Mouse (Mus musculus) erythroblast, embryonic 14.5 days (primary cell): ENCODE measurements around the gene Olfr481.

Source experiments
- GATA1 ChIP-seq: IDR thresholded peaks from 2 replicates; pipeline ENCODE4 v1.6.1; 2012; ENCODE audit warnings: low read length, inconsistent platforms, mixed read lengths
- TAL1 ChIP-seq: IDR thresholded peaks from 3 replicates; pipeline ENCODE4 v1.6.1; 2012; ENCODE audit warnings: low read length, inconsistent platforms, mixed read lengths

DNA sequence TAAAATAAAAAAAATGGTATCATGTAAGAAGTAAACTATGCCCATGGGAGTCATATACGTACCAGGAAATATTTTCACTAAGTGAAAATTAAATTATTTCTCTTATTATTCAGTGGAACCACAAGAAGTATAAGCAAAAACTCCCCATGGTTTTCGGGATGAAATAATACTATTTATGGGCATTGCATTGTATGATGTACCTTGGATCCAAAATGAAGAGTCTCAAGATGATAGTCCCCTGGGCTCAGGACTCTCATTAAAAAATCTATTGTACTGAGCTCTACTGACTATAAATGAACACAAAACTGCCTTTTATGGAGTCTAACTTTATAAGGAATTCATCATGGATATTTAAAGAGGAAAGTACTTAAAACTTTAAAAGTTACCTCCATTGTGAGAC lies 29.3 kb upstream of the Olfr481 start, which contains the start of gene Olfr479:
- TF ChIP-seq GATA1 (no peak), TAL1 (no peak)
